Mouse (Mus musculus) thymus, postnatal 14 days (tissue): ENCODE results near the gene Htatsf1.
A peak's percentile ranks its signal among the peaks of the same experiment; 100 is the strongest.

Experiments used
- DNase-seq: peaks from one replicate; pipeline ENCODE4 v3.0.0; 2021

Htatsf1 gene

GRCm38 (mm10) chrX:57053174-57053992 is at the start of gene Htatsf1:
Gene Htatsf1, plus strand, starts transcription at chrX:57053583.
- DNase-seq, result peak; percentile 81

- DNase-seq, result no peak
Observed at GRCm38 (mm10) chrX:57012891-57013290, 40.5 kb upstream of the Htatsf1 start.

- no peak for DNase-seq
Observed at GRCm38 (mm10) chrX:57042774-57043173, 10.6 kb upstream of the Htatsf1 start, which contains the start of gene Brs3. Gene Brs3, plus strand, starts transcription at chrX:57043074.

- DNase-seq, result no peak
Observed at GRCm38 (mm10) chrX:57043869-57044268, 9.5 kb upstream of the Htatsf1 start.

- no peak for DNase-seq
Observed at GRCm38 (mm10) chrX:57052848-57053173, 572 bp upstream of the Htatsf1 start.

GRCm38 (mm10) chrX:57053993-57054385 is 606 bp downstream of the Htatsf1 start:
- DNase-seq, result no peak

- no peak for DNase-seq
Observed at GRCm38 (mm10) chrX:57081496-57081895, 28.1 kb downstream of the Htatsf1 start.

- DNase-seq, result no peak
Observed at GRCm38 (mm10) chrX:57087806-57088205, 34.4 kb downstream of the Htatsf1 start, which contains the start of gene Vgll1. Gene Vgll1, plus strand, starts transcription at chrX:57088106.

- DNase-seq, result no peak
Observed at GRCm38 (mm10) chrX:57103415-57103814, 50.0 kb downstream of the Htatsf1 start.

- no peak for DNase-seq
Observed at GRCm38 (mm10) chrX:57106956-57107355, 53.6 kb downstream of the Htatsf1 start.
